Mouse (Mus musculus) right cerebral cortex, postnatal 36 days (tissue): Measurements from ENCODE around the gene Tuba1c.

Source experiments
- DNase-seq, 2 experiments: peaks; one replicate each; pipeline ENCODE4 v3.0.0; 2022; ENCODE audit warnings: low spot score in 2 of 2, mixed read lengths in 1 of 2

Tuba1c gene

DNA sequence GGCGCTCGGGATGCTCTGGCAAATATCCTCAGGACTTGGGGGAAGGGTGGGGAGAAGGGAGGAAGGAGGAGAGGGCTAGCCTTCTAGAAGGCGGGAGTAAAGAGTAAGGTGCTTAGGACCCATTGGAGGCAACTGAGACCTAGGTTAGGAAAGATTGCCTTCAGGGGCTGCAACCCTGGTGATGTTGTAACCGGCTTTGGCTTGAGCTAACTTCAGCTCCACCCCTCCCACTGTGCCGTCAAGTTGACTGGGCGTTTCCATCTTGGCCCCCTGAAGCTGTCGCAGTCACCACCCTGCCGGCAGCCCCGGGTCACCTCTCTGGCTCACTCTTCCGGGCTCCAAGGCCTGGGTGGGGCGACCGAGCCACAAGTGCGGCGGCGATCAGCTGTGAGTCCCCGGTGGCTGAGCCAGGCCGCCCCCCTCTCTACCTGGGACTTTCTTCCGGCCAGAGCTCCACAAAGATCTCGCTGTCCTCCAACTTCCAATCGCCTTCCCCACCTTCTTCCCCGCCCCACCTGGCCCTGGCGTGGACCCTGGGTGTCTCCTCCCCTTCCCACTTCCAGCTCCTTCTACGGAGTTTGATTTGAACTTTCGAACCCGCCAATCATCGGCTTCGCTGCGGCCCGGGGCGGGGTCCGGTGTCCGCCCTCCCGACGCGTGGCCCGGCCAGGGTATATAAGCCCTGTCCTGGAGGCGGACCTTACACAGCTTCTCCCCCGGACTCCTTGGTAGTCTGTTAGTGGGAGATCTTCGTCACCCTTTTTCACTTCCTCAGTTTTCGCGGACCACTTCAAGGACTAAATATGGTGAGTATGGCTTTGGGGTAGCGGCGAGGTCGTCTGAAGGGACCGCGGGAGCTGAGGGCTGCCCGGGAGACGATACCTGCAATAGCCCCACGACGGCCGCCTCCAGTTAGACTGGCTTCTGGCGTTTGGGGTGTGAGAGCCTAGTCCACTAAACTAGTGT is at the start of gene Tuba1c:
Gene Tuba1c (plus strand): TSS at position 273 of the 966 bp plus-strand sequence.
- no peak for DNase-seq

DNA sequence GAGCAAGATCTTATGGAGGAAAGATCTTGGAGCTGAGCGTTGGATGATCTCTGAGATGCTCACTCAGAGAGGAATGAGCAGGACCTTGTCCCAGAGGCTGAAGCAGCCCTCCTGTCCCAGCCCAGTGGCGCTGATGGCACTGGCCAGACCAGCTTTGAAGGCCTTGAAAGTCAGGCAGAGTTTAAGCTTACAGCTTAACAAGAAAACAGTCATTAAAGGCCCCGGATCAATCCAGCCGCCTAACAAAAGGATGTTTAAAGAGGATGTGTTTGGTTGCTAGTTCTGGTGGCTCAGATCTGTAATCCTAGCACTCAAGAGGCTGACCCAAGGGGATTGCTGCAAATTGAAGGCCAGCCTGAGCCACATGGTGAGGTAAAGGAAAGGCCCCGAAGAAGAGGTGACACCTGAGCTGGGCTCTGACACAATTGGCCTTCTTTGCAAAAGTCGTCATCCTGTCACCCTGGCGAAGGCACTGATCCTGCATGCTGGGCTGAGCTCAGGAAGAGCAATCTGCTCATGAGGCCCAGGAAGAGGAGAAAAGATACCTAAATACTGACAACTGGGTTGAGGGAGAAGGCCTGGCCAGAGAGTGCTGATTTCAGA is 49.6 kb upstream of the Tuba1c start:
- no peak for DNase-seq

DNA sequence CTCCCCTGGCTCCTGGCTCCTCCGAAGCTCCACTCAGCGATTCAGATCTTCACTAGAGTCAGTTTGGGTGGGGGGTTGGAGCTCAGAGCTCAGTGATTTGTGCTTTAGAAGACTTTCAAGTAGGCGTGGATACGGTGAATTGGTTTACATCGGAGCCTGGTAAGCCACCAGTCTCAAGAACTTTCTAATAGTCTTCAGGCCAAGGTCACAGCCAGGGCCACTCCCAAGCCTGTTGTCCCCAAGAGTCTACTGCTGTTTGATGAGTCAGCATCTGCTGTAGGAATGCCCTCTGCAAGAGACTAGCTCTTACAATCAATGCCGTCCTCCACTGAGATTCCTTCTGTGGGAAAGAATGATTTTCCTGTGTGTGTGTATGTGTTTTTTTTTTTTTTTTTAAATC is 47.6 kb upstream of the Tuba1c start:
- DNase-seq: no peak

- DNase-seq: no peak
These were observed 46.1 kb upstream of the Tuba1c start for GRCm38 (mm10) chr15:98983431-98984081.

- no peak for DNase-seq
These were observed 45.0 kb upstream of the Tuba1c start for GRCm38 (mm10) chr15:98984681-98985080.

GRCm38 (mm10) chr15:98985240-98985981 is 44.3 kb upstream of the Tuba1c start:
- DNase-seq: peak; percentile 66 to 83

- no peak for DNase-seq
These were observed 43.5 kb upstream of the Tuba1c start for GRCm38 (mm10) chr15:98985982-98986715.

- no peak for DNase-seq
These were observed 42.5 kb upstream of the Tuba1c start for GRCm38 (mm10) chr15:98987077-98987630.

- DNase-seq: no peak
These were observed 42.0 kb upstream of the Tuba1c start for GRCm38 (mm10) chr15:98987661-98988181.

- no peak for DNase-seq
These were observed 40.9 kb upstream of the Tuba1c start for GRCm38 (mm10) chr15:98988787-98989186.

DNA sequence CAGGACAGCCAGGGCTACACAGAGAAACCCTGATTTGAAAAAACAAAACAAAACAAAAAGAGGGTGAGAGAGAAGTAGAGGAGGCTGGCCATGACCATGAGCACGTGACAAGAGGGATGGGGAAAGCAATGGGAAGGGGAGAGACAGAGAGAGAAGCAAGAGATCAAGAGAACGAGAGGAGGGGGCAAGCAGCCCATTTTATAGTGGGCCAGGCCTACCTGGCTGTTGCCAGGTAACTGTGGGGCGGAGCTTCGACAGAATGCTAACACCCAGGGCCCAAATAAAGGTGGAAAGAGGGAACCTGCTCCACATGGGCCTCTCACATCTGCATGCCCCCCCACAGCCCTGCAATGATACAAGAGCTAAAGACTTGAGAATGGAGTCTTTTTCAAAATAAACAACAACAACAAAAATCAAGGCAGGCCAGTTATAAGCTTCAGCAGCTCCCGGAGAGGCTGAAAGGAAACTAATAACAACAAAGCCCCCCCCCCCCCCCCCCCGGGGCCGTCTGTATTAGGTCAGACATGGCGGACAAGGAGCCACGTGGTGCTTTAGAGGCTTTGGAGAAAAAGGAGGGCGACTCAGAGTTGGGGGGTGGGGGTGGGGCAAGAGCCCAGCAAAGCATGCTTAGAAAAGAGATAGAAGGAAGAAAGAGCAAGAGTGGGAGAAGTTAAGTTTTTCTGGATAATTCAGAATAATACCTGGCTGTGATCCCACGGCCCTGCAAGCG is 39.8 kb upstream of the Tuba1c start:
- no peak for DNase-seq

DNA sequence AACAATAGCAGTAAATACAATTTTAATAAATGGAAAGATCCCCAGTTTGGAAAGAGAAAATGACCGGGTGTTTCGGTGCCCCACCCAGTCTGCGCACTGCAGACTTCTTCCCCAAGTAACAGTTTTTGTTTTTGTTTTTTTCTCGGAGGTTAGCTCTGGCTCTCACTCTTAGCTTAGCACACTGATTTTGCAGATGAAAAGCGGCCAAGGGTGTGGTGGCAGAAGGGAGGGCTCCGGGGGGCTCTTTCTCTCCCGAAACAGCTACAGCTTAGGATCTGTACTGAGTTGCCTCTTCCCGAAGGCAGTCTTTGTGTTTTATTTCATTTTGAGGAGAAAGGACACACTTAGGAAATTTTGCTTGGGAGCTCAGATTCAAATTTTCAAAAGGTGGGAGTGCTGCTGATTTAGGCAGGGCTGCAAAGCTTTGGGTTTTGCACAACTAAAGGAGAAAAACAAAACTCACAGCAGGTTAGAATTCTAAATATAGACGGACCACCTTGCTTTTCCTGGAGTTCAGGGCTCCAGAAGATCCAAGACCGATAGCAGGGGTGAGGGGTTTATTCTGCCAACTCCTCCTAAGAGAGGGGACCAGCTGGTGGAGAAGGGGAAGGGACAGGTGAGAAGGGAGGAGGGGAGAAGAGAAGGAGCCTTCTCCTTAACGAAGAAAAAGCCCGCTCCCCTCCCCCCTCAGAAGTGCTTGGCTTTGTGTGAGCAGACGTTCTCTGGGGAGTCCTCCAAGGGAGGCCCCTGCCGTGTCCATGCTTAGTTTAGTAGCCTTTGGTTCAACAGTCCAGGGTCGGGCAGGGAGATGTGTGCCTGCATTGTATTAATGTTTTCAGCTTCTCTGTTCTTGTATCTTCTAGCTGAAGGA is 38.8 kb upstream of the Tuba1c start:
- DNase-seq: no peak

DNA sequence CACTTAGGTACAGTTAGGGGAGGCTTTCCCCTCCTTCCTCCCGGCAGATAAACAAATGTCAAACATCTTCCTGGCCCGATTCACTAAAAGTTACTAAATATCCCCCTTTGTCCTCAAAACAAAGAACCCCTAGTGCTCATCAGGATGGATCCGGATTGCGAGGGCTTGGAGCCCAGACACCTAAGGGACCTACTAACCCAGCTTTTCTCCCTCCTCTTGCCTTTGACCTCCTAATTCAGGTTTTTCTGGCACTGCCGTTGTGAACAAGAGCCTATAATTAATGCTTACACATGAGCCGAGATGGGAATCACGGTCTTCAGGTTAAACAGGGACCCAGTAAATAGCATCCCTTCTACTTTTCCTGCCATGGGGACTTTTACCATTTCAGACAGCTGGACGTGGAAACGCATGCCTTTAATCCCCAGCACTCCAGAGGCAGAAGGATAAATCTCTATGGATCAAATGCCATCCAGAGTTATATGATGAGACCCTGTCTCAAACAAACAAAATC is 38.1 kb upstream of the Tuba1c start:
- DNase-seq: no peak

DNA sequence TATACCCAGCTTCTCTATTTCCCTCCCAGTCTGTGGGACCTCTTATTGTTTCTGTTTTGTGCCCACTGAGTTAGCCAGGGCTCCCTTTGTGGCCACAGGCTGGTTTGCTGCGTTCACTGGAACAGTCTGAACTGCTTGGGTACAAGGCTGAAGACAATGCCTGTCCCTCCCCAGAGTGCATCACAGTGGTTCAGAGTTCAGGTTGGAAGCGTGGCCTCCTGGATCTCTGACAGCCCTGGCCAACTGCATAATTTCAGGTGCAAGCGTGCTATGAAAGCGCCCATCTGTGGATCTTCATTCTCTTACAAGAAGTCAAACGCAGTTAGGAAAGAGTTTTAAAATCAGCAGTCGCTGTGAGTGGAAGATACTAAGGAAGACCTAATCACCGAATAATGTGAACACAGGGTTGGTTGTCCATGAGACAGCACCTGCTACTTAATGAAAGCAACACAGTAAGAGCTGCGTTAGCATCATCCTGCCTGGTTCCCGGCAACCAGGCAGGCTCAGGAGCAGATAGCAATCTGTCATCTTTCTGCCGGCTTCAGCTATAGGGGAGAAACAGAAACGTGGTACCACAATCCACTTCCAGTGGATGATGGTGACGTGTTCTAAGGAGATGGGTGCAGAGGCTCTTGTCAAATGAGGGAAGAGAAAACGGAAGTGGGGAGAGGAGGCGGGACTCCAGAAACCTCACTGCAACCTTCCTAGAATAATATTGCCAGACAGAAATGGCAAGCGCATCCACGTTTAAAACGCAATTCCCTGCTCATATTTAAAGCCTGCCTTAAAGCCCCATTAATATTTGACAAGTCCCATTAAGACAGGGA is 37.4 kb upstream of the Tuba1c start:
- peak; percentile 72 to 84 for DNase-seq

- DNase-seq: peak; percentile 89 to 90
These were observed 36.4 kb upstream of the Tuba1c start for GRCm38 (mm10) chr15:98993093-98993793.

GRCm38 (mm10) chr15:98993865-98994264 is 35.8 kb upstream of the Tuba1c start:
- peak; percentile 68 to 70 for DNase-seq

- DNase-seq: no peak
These were observed 34.7 kb upstream of the Tuba1c start for GRCm38 (mm10) chr15:98994957-98995520.
